ENCODE assay signal across 12 mouse cellular contexts in the genomic region with DNA sequence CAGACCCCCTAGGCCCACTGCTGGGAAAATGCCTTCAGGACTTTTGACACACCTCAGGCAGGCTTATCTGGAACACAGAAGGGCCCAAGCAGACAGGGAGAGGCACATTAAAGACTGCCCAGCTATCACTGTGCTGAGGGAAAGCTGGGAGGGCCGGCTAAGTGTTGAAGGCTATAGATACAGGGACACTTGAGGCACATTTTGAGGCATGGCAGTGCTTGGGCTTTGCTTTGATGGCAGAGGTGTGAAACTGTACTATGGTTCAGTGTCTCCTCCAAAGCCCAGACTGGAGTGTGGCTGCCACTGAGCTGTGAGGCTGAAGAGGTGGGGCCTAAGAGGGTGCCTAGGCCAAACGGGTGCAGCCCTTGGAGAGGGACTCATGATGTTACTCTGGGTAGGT. TPM values are rescaled to one million over a fixed set of nuclear protein-coding genes. Genes with fewer than 3 reads are reported as not detected.
A peak's percentile ranks its signal among the peaks of the same experiment; 100 is the strongest.
DNase-seq lines count a peak whose midpoint lies in the region; ATAC-seq and TF ChIP-seq lines count a peak whose summit lies in the region.
"Had no signal": no experiment of that assay in that cellular context is flagged by ENCODE, and none has a peak within 500 bp of the region (broad histone marks: within the 10 kb centered on the region; RNA-seq: fewer than 3 reads in every experiment).

No protein-coding gene starts in this region.

- H3K4me1 ChIP-seq in hindbrain, embryonic 12.5 days, result peaks cover 47% of the 10 kb centered on the region
- peaks cover 2% of the 10 kb centered on the region; the same call in 1 of the 2 replicates for H3K4me1 ChIP-seq in hindbrain, embryonic 11.5 days (replicated peaks; ENCODE audit: control insufficient read depth, insufficient read depth, low read length)
- H3K4me1 ChIP-seq in G1E (ENCODE audit: insufficient read depth, low read depth, low read length), result peaks cover 95% of the 10 kb centered on the region
- H3K4me1 ChIP-seq in liver, embryonic 14.5 days (replicated peaks; ENCODE audit: control insufficient read depth in 2 of 2, insufficient read depth in 2 of 2, low read length in 1 of 2), result peaks cover 84 to 93% of the 10 kb centered on the region in 2 experiments

- no peaks in the 10 kb centered on the region for H3K9me3 ChIP-seq in hindbrain, embryonic 12.5 days (replicated peaks)
- H3K9me3 ChIP-seq in hindbrain, embryonic 11.5 days (ENCODE audit: control insufficient read depth, low read length), result no peaks in the 10 kb centered on the region
- no peaks in the 10 kb centered on the region for H3K9me3 ChIP-seq in G1E (replicated peaks)
- no peaks in the 10 kb centered on the region for H3K9me3 ChIP-seq in liver, embryonic 14.5 days (ENCODE audit: control insufficient read depth, low read length)
- H3K9me3 ChIP-seq: limb, embryonic 15.5 days had no signal

- WGBS in hindbrain, embryonic 12.5 days, result 62% methylated on average over 2 of the region's 2 CpGs
- WGBS in hindbrain, embryonic 11.5 days, result 78% methylated on average over 2 of the region's 2 CpGs
- 5% methylated on average over 2 of the region's 2 CpGs for WGBS in liver, embryonic 14.5 days (ENCODE audit: insufficient replicate concordance)

- H3K27me3 ChIP-seq in hindbrain, embryonic 12.5 days, result no peaks in the 10 kb centered on the region
- no peaks in the 10 kb centered on the region for H3K27me3 ChIP-seq in hindbrain, embryonic 11.5 days (ENCODE audit: control insufficient read depth, insufficient read depth, low read length)
- no peaks in the 10 kb centered on the region for H3K27me3 ChIP-seq in G1E (ENCODE audit: insufficient read depth, low read length)
- no peaks in the 10 kb centered on the region for H3K27me3 ChIP-seq in liver, embryonic 14.5 days (ENCODE audit: control insufficient read depth, insufficient read depth, low read length)
- H3K27me3 ChIP-seq: limb, embryonic 15.5 days had no signal

- no peak overlapping the region for H3K4me2 ChIP-seq in hindbrain, embryonic 12.5 days (replicated peaks)
- H3K4me2 ChIP-seq in hindbrain, embryonic 11.5 days (replicated peaks; ENCODE audit: low read depth, low read length), result no peak overlapping the region
- peak overlapping the region; percentile 76 for H3K4me2 ChIP-seq in liver, embryonic 14.5 days (ENCODE audit: low read depth)
- H3K4me2 ChIP-seq: limb, embryonic 15.5 days had no signal

- H3K4me3 ChIP-seq in hindbrain, embryonic 12.5 days, result no peak overlapping the region
- H3K4me3 ChIP-seq in hindbrain, embryonic 11.5 days (ENCODE audit: low read depth, low read length), result no peak overlapping the region
- peak overlapping the region; percentile 50; the same call in 1 of the 2 replicates for H3K4me3 ChIP-seq in G1E (ENCODE audit: low read depth, low read length)
- peak overlapping the region in 1 of 2 experiments; percentile 28; a peak in 1 of 4 replicates for H3K4me3 ChIP-seq in liver, embryonic 14.5 days (ENCODE audit: insufficient read depth in 1 of 2, low read depth in 2 of 2, low read length in 2 of 2)
- H3K4me3 ChIP-seq: limb, embryonic 15.5 days had no signal

- DNase-seq in hindbrain, embryonic 11.5 days (ENCODE audit: low spot score), result no peak
- DNase-seq in G1E (ENCODE audit: low spot score), result peak; percentile 54
- DNase-seq in c-Kit-negative CD71-positive TER-119-positive erythroid progenitor cells, embryonic 14.5 days (ENCODE audit: low read depth, low spot score), result peak; percentile 74
- peak; percentile 70 to 75 (median 75) for DNase-seq in liver, embryonic 14.5 days (ENCODE audit: low read depth in 3 of 3, low spot score in 3 of 3)
- no peak for DNase-seq in embryo, embryonic 9.5 days (ENCODE audit: extremely low spot score)
- DNase-seq: cerebellum, adult 9-10 months; gastrocnemius, postnatal 14 days; right cerebral cortex, postnatal 25 days; thymus, postnatal 25 days had no signal

- peaks cover 4% of the 10 kb centered on the region for H3K36me3 ChIP-seq in hindbrain, embryonic 12.5 days
- H3K36me3 ChIP-seq in hindbrain, embryonic 11.5 days (ENCODE audit: control insufficient read depth, insufficient read depth, low read length), result no peaks in the 10 kb centered on the region
- H3K36me3 ChIP-seq in G1E (replicated peaks), result peaks cover 53% of the 10 kb centered on the region
- no peaks in the 10 kb centered on the region for H3K36me3 ChIP-seq in liver, embryonic 14.5 days (replicated peaks; ENCODE audit: control insufficient read depth, insufficient read depth, low read depth)
- H3K36me3 ChIP-seq: limb, embryonic 15.5 days had no signal

- TF ChIP-seq CTCF in G1E (IDR thresholded peaks at IDR 0.05; ENCODE audit: low read depth, low read length), result no peak
- TF ChIP-seq CTCF in liver, embryonic 14.5 days (IDR thresholded peaks at IDR 0.05; ENCODE audit: low read depth), result no peak

- ATAC-seq in hindbrain, embryonic 12.5 days (ENCODE audit: low FRiP score), result no peak
- ATAC-seq in hindbrain, embryonic 11.5 days (ENCODE audit: low FRiP score), result no peak
- ATAC-seq in G1E (ENCODE audit: extremely low read depth, insufficient number of reproducible peaks, low FRiP score, poor library complexity, severe bottlenecking), result peak; percentile 28; the same call in 1 of the 2 replicates
- peak; percentile 83 for ATAC-seq in liver, embryonic 14.5 days (ENCODE audit: insufficient read depth)
- no peak for ATAC-seq in activated CD4-positive, CD25-positive, alpha-beta regulatory T cell, adult 4 months

- peak overlapping the region; percentile 55 for H3K27ac ChIP-seq in hindbrain, embryonic 12.5 days
- no peak overlapping the region for H3K27ac ChIP-seq in hindbrain, embryonic 11.5 days (ENCODE audit: low read depth, low read length)
- H3K27ac ChIP-seq in liver, embryonic 14.5 days, result peak overlapping the region; percentile 100
- H3K27ac ChIP-seq: limb, embryonic 15.5 days had no signal

- H3K9ac ChIP-seq in hindbrain, embryonic 12.5 days, result no peak overlapping the region
- H3K9ac ChIP-seq in hindbrain, embryonic 11.5 days (ENCODE audit: low read depth, low read length), result no peak overlapping the region
- peak overlapping the region; percentile 79 for H3K9ac ChIP-seq in liver, embryonic 14.5 days (replicated peaks)
- H3K9ac ChIP-seq: limb, embryonic 15.5 days had no signal

- no peak for TF ChIP-seq EP300 in liver, embryonic 14.5 days (IDR thresholded peaks at IDR 0.05; ENCODE audit: low read depth)

RNA-seq across cellular contexts. Expression of gene Mvb12b, which starts 44.1 kb away (rescaled TPM):
- 58.9 and 61.5 TPM in 2 replicates for polyA plus RNA-seq in hindbrain, embryonic 12.5 days (2016; fragmentation: Nextera tagmentation; extraction: Ambion mirVana)
- 36.8 and 42.4 TPM in 2 replicates for polyA plus RNA-seq in hindbrain, embryonic 11.5 days (2014; fragmentation: Nextera tagmentation; extraction: Ambion mirVana)
- 42.4 and 51.4 TPM in 2 replicates for total RNA-seq in G1E (2014; fragmentation: Nextera tagmentation)
- 7.2 and 10.5 TPM in 2 replicates for total RNA-seq in G1E (2017)
- 46.2 and 70.6 TPM in 2 replicates for polyA plus RNA-seq in G1E (2012)
- 6.6 and 6.9 TPM in 2 replicates for polyA plus RNA-seq in liver, embryonic 14.5 days (2012; rRNA removed)
- 8.3 and 11.3 TPM in 2 replicates for polyA plus RNA-seq in liver, embryonic 14.5 days (2014; fragmentation: Nextera tagmentation; extraction: Ambion mirVana)
- polyA plus RNA-seq in activated CD4-positive, CD25-positive, alpha-beta regulatory T cell, adult 4 months (2017; shearing (Covaris generic)), result 1 to 10 TPM; 1.4 to 2.3 TPM

Comparison
In these comparisons a context has a peak if more than half of its experiments do, and no peak if none do; other contexts are left out.
1. ATAC-seq: peak in G1E (single experiment) and liver, embryonic 14.5 days (single experiment); none in hindbrain, embryonic 12.5 days (single experiment), hindbrain, embryonic 11.5 days (single experiment) and activated CD4-positive, CD25-positive, alpha-beta regulatory T cell, adult 4 months (single experiment).
2. DNase-seq: peak in G1E (single experiment), c-Kit-negative CD71-positive TER-119-positive erythroid progenitor cells, embryonic 14.5 days (single experiment) and liver, embryonic 14.5 days (3 of 3); none in hindbrain, embryonic 11.5 days (single experiment) and embryo, embryonic 9.5 days (single experiment).